Mouse (Mus musculus) fibroblast of lung, adult 2 months (primary cell): Measurements from ENCODE around the gene Tinagl1.

Experiments
- DNase-seq: peaks from one replicate; pipeline ENCODE4 v3.0.0-alpha.2; 2011; ENCODE audit warnings: low read depth

Gene Tinagl1

DNA sequence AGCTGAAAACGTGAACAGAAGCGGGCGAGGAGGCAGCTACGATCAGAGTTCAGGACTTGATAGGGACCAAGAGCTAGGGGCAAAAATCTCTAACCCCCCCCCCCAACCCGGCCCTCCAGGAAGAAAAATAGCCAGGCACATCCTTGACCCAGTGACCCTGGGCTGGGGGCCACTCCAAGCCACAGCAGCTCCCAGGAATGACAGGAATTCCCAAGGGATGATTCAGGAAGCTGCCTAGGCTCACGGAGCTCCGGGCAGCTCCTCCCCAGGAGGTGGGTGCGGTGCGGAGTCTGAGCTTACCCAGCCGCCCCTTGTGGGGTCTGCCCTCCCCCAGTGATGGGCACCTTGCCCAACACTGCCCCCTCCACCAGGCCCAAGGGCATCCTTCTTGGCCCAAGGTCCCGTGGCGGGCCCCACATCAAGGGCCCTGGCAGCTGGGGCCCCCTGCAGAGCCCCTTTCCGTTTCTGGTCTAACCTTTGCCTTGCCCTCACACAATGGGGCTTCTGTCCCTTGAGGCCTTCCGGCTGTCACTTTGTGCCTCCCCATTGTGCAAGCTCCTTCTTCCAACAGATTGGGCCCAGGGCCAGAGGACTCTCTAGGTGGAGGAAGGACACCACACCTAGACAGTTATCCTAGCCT lies at the start of gene Tinagl1:
Gene Tinagl1 (minus strand): TSS at position 51 of the 640 bp plus-strand sequence.
- no peak for DNase-seq

DNA sequence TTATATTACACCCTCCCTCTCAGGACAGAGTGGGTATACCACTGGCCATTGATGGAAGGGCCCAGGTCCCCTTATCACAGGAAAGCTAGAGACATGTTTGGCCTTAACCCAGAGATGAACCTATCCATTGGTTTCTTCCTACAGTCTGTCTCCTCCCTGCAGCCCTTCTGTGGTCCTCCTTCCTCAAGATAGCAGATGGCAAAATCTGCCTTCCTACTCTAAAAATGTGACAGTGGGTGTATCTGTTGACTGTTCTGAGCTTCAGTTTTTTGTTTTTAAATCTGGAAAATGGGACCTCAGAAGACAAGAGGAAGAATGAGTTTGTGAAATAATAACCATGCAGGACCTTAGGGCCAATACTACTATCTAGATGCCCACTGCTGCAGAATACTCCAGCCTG lies 49.1 kb upstream of the Tinagl1 start:
- no peak for DNase-seq

DNA sequence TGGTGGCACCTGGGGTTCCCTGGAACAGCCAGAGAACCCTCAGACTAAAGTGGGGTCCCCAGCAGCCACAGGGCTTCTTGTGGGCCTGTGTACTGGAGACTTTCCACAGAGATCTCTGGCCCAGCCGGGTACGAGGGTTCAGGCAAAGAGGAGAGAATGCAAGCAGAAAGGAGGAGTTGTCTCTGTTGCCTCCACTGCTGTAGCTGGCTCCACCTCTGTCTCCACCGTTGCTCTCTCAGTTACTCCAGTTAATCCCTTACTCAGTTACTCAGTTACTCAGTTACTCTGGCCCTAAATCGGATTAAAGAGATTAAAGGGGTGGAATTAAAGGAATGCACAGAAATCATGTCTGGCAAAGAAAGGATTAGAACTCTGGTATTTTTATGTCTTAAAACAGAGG lies 47.3 kb upstream of the Tinagl1 start, which contains the start of gene Gm853:
Gene Gm853 (minus strand): TSS at position 223 of the 400 bp plus-strand sequence.
- DNase-seq, result no peak

DNA sequence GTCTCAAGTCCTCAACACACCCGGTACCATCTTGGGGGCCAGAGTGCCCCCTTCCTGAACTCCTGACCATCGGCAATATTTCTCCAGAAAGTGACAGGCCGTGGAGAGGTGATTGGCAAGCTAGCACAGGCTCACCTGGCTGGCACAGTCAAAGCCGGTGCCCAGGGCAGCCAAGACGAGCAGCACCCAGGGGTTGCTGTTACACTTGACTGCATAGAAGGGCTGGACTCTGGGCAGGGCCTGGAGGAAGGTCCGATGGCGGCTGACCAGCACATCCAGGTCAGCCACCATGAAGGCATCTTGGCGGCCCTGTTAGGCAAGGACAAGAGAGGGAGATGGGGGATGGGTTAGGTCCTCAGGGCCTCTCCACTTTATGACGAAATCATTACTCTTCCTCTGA lies 45.3 kb upstream of the Tinagl1 start:
- no peak for DNase-seq

DNA sequence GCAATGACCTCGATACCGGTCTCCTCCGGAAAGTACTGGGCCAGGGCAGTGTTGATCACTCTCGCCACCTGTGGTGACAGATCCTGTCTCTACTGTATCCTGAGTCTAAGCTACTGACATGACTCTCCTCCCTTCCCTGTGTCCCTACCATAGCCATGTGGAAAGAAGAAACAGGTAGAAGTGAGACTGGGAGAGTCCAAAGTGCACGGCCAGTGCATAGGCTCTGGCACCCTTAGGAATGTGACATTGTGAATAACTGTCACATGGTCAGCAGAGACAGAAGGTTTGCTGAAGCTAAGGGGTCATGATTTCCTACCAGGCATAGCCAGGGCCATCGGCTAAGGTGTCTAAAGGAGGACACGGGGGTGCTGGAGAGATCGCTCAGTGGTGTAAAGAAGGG lies 40.5 kb upstream of the Tinagl1 start:
- DNase-seq, result no peak

DNA sequence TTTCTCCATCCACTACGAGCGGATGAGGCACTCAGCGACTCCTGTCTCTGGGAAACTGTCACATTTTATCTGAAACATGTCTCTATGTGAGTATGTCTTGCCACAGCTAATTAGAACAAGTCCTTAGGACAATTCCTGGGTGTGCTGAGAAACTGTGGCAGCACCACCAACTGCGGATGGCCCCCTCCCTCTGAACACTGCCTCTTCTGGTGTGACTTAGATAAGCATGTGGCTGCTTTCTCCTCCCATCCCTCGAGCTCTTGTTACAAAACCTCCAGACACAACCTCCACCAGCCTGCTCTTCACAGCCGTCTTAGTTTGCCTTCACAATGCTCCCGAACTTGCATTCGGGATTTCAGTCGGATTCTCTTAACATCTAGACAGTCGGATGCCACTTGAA lies 38.9 kb upstream of the Tinagl1 start:
- no peak for DNase-seq

DNA sequence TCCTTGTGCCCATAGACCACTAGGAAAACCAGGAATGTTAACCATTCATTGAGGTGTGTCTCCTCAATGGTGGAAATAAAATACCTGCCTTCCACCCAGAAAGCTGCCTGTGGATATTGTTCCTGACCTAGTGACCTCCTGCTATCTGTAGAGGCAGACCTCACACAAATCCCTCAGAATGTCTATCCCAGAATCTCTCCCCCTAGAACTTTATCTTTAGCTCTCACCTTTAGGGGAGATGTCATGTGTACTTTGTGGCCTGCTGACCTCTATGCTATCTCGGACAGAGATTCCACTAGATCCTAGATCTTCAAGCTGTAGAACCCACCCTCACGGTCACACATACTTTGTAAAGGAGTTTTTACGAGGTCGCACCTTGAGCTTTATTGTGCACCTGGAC lies 38.3 kb upstream of the Tinagl1 start:
- no peak for DNase-seq

DNA sequence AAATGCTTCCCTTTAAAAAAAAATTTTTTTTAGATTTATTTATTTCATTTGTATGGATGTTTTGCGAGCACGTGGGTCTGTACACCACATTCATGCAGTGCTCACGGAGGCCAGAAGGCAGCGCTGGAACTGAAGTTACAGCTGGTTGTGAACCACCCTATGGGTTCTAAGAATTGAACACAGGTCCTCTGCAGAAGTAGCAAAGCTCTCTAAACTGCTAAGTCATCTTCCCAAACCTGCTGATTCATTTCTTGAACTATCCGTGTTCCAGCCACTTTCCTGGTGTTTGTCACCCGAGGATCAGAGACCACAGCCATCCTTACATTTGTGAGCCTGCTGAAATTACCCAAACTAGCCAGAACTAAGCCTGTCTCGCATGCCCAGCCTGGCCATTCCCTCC lies 37.5 kb upstream of the Tinagl1 start:
- DNase-seq, result no peak

DNA sequence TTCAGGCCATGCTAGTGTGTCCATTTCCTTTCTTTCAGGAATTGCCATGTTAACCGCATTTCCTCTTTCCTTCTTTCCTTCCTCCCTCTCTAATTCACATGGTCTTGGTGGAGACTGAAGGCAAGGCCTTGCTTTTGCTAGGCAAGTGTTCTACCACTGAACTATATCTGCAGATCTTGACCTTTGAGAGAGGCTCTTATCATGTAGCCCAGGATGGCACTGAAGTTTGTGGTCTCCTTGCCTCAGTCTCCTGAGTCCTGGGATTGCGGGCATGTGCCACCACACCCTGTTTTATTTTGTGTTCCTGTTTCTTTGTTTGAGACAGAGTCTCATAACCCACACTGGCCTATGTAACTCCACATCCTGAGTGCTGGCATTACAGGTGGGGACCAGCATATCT lies 36.9 kb upstream of the Tinagl1 start:
- DNase-seq, result no peak

DNA sequence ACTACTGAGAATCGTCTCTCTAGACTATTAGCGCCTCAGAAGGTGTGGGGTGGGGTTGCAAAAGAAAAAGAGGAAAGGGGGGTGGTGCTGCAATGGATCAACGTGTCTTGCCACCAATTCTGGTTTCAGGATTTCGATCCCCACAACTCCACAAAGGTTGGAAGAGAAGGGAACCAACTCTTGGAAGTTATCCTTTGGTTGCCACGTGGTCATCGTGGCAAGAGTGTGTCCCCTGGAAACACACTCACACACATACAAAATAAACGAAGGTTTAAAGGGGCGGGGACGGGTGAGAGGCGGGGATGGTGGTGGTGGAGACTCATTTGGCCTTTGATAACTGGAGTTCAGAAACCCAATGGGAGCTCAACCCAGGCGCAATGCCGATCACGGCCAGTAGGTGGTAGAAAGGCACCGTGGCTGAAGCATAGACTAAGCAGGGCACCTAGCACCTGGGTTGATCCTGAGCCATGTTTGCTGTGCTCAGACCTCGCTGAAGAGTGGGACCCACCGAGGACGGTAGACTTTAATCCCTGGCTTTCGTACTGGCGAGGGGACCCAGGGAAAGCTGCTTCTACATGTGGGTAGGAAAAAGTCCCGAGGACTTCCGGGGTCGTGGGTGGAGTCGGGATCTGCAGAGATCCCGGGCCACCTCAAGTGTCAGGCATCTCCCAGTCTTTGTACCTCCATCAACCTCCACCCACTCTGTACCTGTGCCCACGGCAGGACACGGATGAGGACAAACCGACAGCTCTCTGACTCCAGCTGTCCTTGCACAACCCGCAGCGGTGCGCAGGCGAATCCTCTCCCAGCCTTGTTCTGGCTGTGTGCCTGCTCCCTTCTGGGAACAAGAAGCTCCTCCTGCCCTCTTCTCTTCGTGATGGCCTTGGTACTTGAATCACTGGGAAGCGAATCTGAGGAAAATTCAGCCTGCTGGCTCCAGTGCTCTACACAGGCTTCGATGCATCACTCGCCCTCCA lies 24.1 kb upstream of the Tinagl1 start:
- peak; percentile 44 for DNase-seq

DNA sequence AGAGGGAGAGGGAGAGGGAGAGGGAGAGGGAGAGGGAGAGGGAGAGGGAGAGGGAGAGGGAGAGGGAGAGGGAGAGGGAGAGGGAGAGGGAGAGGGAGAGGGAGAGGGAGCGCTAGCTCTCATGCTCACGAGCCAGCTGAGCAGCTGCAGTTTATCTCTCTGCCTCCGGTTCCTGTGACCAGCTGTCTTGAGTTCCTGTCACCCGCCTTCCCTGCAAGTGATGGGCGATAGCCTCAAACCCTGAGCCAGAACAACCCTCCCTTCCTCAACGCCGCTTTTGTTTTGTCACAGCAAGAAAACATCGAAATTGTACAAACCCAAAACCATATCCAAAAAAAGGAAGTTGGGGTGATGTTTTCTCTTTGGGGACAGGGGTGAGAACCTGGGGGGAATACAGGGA lies 21.6 kb upstream of the Tinagl1 start:
- no peak for DNase-seq

DNA sequence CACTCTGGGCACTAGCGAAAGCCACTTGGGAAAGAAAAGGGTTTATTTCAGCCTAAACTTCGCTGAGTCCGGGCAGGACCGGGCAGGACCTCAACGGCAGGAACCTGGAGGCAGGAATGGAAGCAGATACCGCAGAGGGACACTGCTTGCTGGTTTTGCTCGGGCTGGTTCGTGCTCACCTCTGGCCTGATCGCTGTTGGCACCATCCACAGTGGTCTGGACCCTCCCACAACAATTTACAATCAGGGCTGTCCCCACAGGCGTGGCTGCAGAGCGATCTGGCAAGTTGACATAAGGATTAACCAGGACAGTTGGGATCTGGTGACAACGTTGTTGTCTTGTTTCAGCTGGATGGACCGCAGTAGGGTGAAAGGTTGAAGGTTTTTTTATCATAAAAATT lies 21.0 kb upstream of the Tinagl1 start:
- no peak for DNase-seq

DNA sequence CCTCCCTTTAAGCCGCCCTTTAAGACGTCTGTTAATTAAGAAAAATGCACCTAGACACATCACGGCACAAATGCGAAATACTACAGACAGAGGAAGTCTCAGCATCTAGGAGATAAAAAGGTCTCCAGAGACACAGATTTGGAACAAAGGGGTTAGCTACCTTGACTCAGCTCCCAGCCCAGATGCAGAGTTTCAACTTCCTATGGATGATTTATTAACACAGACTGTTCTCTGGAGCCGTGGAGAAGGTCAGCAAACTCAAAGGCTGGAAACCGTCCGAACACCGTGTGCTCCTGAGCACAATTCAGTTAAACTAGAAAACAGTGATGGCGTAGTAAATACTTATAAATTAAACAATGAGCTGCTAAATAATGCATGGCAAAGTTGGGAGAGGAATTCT lies 17.3 kb upstream of the Tinagl1 start:
- no peak for DNase-seq

DNA sequence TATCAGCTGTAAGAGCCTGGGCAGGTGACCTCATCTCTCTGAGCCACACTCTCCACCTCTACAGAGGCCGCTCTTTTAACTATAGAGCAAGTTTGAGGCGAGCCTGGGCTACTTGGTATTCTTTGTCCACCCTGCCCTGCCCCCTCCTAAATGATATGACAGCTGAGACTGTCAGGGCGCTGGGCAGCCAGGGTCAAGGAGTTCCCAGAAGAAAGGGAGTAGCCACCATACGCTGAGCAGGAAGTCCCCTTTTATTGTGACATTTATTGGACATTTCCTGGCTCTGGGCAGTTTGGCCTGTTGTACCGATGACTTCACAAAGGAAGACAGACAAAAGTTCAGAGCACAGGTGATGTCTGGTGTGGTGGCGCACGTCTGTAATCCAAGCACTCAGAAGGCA lies 14.7 kb upstream of the Tinagl1 start:
- no peak for DNase-seq

DNA sequence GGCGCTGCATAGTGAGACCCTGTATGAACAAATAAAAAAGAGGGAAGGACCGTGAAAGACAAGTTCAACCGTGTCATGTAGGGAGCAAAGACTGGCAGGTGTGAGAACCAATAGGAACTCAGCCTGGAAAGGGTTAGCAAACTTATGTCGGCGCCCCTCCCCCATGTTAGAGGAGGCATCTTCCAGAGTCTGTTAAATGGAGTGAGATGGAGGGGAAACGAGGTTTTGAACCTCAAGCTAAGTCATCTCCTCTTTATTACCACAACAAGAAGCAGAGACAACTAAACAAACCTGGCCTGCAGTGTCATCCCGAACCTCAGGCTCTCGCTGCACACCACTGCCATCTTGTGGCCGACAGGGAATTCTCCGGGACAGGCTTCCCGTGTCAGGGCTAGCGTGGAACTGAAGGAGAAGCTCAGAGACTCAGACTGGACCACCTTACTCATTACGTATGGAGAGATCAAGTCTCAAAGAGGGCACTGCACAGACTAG lies 13.9 kb upstream of the Tinagl1 start:
- DNase-seq, result peak; percentile 51

DNA sequence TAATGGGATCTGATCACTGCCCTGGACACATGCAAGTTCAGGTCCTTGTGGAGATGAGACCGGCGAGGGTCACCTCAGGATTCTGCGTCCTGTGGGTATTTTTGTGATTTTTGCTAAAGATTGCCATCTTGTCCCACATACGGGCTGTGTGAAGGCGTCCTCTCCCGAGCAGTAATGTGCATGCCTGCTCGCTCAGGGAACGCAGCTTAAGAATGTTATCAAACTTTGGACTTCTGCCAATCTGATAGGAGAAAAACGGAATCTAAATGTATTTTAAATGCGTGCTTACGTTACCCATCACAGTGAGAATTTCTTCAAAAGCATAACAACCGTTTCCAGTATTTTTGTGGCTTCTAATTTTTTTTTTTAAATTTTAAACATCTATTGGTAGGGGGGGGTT lies 12.0 kb upstream of the Tinagl1 start:
- DNase-seq, result no peak

DNA sequence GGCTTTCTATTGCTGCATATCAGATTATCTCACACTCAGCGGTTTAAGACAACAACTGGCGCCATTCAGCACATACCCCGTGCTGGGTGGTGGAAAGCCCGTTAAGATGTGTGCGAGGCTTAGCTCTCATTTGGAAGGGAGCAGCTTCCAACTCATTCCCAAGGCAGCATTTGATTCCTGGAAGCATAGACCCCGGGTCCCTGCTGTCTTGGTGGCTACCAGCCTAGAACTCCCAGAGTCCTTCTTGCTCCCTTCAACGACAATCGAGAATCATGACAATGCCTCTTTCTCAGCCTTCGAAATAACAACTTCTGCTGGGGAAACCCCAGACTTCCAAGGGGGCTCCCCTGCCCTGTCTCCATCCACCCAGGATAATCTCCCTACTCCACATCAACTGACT lies 11.5 kb upstream of the Tinagl1 start:
- no peak for DNase-seq

DNA sequence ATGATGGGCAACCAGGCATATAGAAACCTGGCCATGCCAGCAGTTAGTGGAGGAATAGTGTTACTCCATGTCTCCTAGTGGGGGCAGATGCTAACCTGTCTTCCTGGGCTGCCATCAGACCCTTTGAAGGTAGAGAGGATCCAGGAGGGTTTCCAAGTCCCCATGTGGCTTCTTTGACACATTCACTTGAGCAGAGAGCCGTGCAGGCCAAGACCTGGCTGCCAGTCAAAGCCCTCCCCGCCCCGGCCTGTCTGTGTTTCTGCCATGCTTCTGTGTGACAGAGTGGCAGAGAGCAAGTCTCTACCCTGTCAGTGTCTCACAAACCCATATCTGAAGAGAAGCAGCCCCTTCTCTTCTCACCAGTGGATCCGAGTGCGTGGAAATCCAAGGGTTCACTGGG lies 9.0 kb upstream of the Tinagl1 start:
- no peak for DNase-seq

DNA sequence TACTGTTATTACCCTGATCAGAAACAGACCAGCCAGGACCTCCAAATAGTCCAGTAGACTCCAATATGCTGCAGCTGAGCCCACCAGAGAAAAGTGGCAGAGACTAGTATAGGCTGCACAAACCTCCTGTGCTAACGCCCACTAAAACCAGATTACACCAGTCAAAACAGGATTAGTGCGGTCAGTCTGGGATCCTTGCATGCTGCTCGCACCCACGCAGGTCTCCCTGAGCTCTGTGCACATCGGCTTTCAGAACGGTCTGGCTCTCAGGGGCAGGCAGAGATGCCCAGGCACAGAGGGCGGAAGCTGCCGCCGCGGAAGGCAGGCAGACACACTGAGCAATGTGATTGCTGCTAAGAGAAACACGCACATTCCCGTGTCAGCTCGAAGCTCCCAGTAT lies 8.1 kb upstream of the Tinagl1 start:
- DNase-seq, result no peak

DNA sequence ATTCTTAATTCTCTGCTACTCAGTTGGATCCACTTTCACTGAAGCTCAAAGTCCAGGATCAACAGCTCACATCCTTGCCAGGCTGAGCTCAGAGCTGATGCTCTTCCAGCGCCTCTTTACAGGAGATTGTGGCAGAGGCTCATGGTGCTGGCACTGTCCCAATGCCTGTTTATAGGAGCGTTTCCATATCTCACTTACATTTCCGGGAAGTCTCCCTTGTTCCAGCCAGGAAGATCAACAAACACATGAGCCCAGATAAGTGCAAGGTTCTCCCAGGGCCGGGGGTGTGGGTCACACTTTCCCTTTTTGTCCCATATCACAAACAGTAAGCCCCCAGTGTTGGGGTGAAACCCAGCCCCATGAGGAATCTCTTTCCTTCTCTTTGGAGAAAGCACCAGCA lies 7.0 kb upstream of the Tinagl1 start:
- DNase-seq, result no peak

DNA sequence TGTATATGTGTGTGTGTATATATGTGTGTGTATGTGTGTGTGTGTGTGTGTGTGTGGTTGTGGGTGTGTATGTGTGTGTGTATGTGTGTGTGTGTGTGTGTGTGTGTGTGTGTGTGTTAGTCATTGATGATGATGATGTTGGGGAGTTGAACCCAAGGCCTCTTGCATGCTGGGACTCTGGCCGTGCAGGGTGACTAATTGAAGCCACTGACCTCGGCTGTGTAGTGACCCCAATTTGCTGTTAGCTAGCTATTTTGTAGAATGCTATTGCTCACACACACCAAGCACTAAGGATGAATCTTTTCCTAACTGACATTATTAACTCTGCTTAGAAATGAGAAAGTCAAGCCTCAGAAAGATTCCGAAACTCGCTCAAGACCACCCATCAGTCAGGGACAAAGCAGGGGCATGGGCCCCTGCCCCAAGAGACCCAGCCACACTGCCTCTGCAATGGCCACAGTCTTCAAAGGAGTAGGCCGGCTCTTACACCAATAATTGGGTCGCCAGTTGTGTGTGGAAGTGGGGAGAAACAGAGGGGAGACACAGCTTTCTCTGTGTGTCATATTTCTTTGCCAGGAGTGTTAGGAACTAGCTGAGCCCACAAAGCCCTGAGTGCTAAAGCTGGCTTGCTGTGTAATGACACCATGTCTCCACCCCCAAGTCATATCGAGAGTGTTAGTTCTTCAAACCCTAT lies 6.1 kb upstream of the Tinagl1 start:
- DNase-seq, result no peak

DNA sequence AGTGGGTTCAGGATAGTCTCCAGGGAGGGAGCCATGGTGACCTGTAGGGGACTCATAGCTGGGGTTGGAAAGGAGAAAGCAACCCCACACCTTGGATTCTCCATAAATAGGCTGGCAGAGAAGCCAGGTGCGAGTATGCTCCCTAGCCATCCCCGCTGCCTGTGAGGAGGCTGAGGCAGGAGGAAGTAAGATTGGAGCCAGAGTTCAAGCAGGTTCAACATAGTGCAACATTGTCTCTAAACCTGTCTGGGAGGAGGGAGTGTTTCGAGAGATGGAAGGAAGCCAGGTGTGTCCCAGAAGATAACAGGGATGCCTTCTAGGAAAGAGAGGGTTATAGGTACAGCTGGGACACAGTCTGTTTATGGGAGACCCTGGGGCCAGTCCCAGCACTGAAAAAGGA lies 5.0 kb upstream of the Tinagl1 start:
- no peak for DNase-seq

DNA sequence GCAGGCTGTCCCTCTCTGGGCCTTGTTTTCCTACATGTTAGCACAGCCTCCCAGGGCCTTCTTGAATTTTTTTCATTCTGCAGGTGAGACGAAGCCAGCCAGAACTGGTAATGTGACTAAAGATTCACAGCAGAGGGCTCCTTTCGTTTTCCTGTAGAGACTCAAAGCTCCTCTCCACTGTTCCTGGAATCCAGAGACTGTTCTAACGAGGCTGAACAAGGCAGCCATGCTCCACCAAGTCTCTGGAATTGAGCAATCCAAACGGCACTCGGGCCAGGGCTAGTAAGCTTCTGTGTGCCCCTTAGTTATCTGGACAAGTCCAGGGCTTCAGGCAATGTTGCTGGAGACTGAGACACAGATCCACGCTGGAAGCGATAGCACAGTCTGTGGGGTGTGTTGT lies 2.6 kb upstream of the Tinagl1 start:
- no peak for DNase-seq
